Mouse (Mus musculus) CH12.LX (cell line): Measurements from ENCODE around the gene Lsm2. TPM values are rescaled to one million over a fixed set of nuclear protein-coding genes. Genes with fewer than 3 reads are reported as not detected.
"Not testable (repeated sequence)": the region's sequence is repeated elsewhere in the genome, so short reads cannot be mapped to it uniquely, and the experiment has no call there.

ENCODE experiments used
- DNase-seq: peaks from one replicate; pipeline ENCODE4 v3.0.0-alpha.2; 2013; ENCODE audit errors: extremely low read depth
- H3K27ac ChIP-seq: 2 replicates; pipeline ENCODE4 v1.5.1; 2012; ENCODE audit warnings: low read depth, mild to moderate bottlenecking, control low read depth, moderate library complexity; ENCODE audit not compliant: insufficient read depth
- H3K27me3 ChIP-seq: replicated peaks from 2 replicates; pipeline ENCODE3; 2012; ENCODE audit warnings: inconsistent platforms
- H3K36me3 ChIP-seq, 2 experiments: replicated peaks in 1 of 2; 2 replicates each; pipeline versions ENCODE3 to v1.6.1; 2012; ENCODE audit warnings: inconsistent platforms in 1 of 2, low read length in 1 of 2, mild to moderate bottlenecking in 1 of 2, mixed read lengths in 1 of 2, moderate library complexity in 1 of 2; ENCODE audit not compliant: control insufficient read depth in 1 of 2, insufficient read depth in 1 of 2
- H3K4me1 ChIP-seq, 2 experiments: 2 replicates each; pipeline ENCODE4 v1.6.1; 2012; ENCODE audit warnings: inconsistent platforms in 1 of 2, moderate library complexity in 1 of 2; ENCODE audit not compliant: insufficient read depth in 2 of 2, control insufficient read depth in 1 of 2
- H3K4me2 ChIP-seq: 2 replicates; pipeline ENCODE4 v1.6.1; 2012; ENCODE audit warnings: low read depth, mild to moderate bottlenecking, control low read depth; ENCODE audit not compliant: poor library complexity, insufficient read depth, severe bottlenecking
- H3K4me3 ChIP-seq, 3 experiments: fragments of 150-350 bp in 1 of 3; sonication (generic) in 1 of 3; replicated peaks in 1 of 3; 2 replicates each; pipeline versions ENCODE3 to v1.5.1; 2011 to 2012; ENCODE audit warnings: low read depth in 2 of 3, low read length in 2 of 3, mild to moderate bottlenecking in 2 of 3, moderate library complexity in 2 of 3, control low read depth in 1 of 3, improper control_type of control experiment in 1 of 3, inconsistent platforms in 1 of 3, mixed read lengths in 1 of 3; ENCODE audit not compliant: poor library complexity in 1 of 3
- H3K79me2 ChIP-seq: replicated peaks from 2 replicates; pipeline ENCODE4 v1.6.1; 2012; ENCODE audit warnings: mild to moderate bottlenecking, moderate library complexity; ENCODE audit not compliant: control insufficient read depth, poor library complexity, insufficient read depth, severe bottlenecking; ENCODE audit errors: extremely low read depth
- H3K9ac ChIP-seq: 2 replicates; pipeline ENCODE4 v1.6.1; 2012; ENCODE audit warnings: low read depth, mild to moderate bottlenecking, control low read depth, moderate library complexity; ENCODE audit not compliant: insufficient read depth
- H3K9me3 ChIP-seq: replicated peaks from 2 replicates; pipeline ENCODE3; 2012; ENCODE audit warnings: low read length, inconsistent platforms, mixed read lengths
- CHD2 ChIP-seq: IDR thresholded peaks from 2 replicates; pipeline ENCODE4 v1.6.1; 2011; ENCODE audit warnings: low read length, improper control_type of control experiment
- CTCF ChIP-seq, 2 experiments: IDR thresholded peaks in 1 of 2; conservative IDR thresholded peaks in 1 of 2; 2 replicates each; pipeline ENCODE4 v1.5.1; 2011 to 2012; ENCODE audit warnings: low read depth in 2 of 2, low read length in 2 of 2, improper control_type of control experiment in 1 of 2, inconsistent platforms in 1 of 2, mild to moderate bottlenecking in 1 of 2, moderate library complexity in 1 of 2
- E2F4 ChIP-seq: IDR thresholded peaks from 2 replicates; pipeline ENCODE4 v1.6.1; 2011; ENCODE audit warnings: low read depth, low read length, improper control_type of control experiment; ENCODE audit not compliant: insufficient replicate concordance
- ELF1 ChIP-seq: IDR thresholded peaks from 2 replicates; pipeline ENCODE4 v1.6.1; 2014; ENCODE audit warnings: low read depth, mild to moderate bottlenecking, inconsistent platforms, low read length, improper control_type of control experiment
- ETS1 ChIP-seq: conservative IDR thresholded peaks from 2 replicates; pipeline ENCODE4 v1.6.1; 2012; ENCODE audit warnings: low read depth, mild to moderate bottlenecking, inconsistent platforms, low read length, improper control_type of control experiment, moderate library complexity
- GABPA ChIP-seq: IDR thresholded peaks from 2 replicates; pipeline ENCODE4 v1.6.1; 2012; ENCODE audit warnings: low read depth, low read length, improper control_type of control experiment, inconsistent platforms; ENCODE audit not compliant: insufficient replicate concordance
- HCFC1 ChIP-seq: IDR thresholded peaks from 2 replicates; pipeline ENCODE4 v1.6.1; 2012; ENCODE audit warnings: low read depth, mild to moderate bottlenecking, inconsistent platforms, low read length, improper control_type of control experiment
- IRF4 ChIP-seq: IDR thresholded peaks from 2 replicates; pipeline ENCODE4 v1.6.1; 2014; ENCODE audit warnings: low read depth, mild to moderate bottlenecking, inconsistent platforms, low read length, improper control_type of control experiment
- KAT2A ChIP-seq: IDR thresholded peaks from 2 replicates; pipeline ENCODE4 v1.6.1; 2012; ENCODE audit warnings: low read length, improper control_type of control experiment, inconsistent platforms; ENCODE audit not compliant: insufficient replicate concordance
- MAX ChIP-seq: IDR thresholded peaks from 2 replicates; pipeline ENCODE4 v1.6.1; 2011; ENCODE audit warnings: low read length, improper control_type of control experiment
- MXI1 ChIP-seq: IDR thresholded peaks from 2 replicates; pipeline ENCODE4 v1.6.1; 2011; ENCODE audit warnings: mild to moderate bottlenecking, low read depth, low read length, improper control_type of control experiment
- MYC ChIP-seq: IDR thresholded peaks from 2 replicates; pipeline ENCODE4 v1.6.1; 2011; ENCODE audit warnings: low read depth, mild to moderate bottlenecking, improper control_type of control experiment, low read length
- PAX5 ChIP-seq: IDR thresholded peaks from 2 replicates; pipeline ENCODE4 v1.6.1; 2012; ENCODE audit warnings: low read length, inconsistent platforms, mixed read lengths
- POLR2A ChIP-seq: IDR thresholded peaks from 2 replicates; pipeline ENCODE4 v1.6.1; 2011; ENCODE audit warnings: low read depth, mild to moderate bottlenecking, improper control_type of control experiment, low read length
- USF1 ChIP-seq: IDR thresholded peaks from 2 replicates; pipeline ENCODE4 v1.6.1; 2014; ENCODE audit warnings: low read depth, mild to moderate bottlenecking, inconsistent platforms, low read length, improper control_type of control experiment
- ZC3H11A ChIP-seq: IDR thresholded peaks from 2 replicates; pipeline ENCODE4 v1.6.1; 2012; ENCODE audit warnings: low read depth, mild to moderate bottlenecking, inconsistent platforms, low read length, improper control_type of control experiment
- ZMIZ1 ChIP-seq: IDR thresholded peaks from 2 replicates; pipeline ENCODE4 v1.6.1; 2012; ENCODE audit warnings: low read depth, mild to moderate bottlenecking, inconsistent platforms, low read length, improper control_type of control experiment
- ZNF384 ChIP-seq: IDR thresholded peaks from 2 replicates; pipeline ENCODE4 v1.6.1; 2012; ENCODE audit warnings: low read depth, low read length, improper control_type of control experiment, inconsistent platforms
- dilution Hi-C: fragments of 300-500 bp; cut with MboI; formaldehyde crosslinking; loops from 2 replicates; pipeline ENCODE4 v1.14.3; 2020; ENCODE audit warnings: low sequenced_read_pairs; ENCODE audit not compliant: extremely low pct_unique_long_range_greater_than_20kb, extremely low pct_ligation_motif_present
- in situ Hi-C: fragments of 300-500 bp; cut with MboI; formaldehyde crosslinking; loops from 3 replicates; pipeline ENCODE4 v1.14.3; 2019; ENCODE audit warnings: low sequenced_read_pairs, low pct_ligation_motif_present, low pct_unique_long_range_greater_than_20kb, mixed read lengths
- polyA plus RNA-seq: library from polyadenylated mRNA; unstranded; fragments of >175 nt; gene quantifications from 2 replicates; pipeline ENCODE4 v1.2.1, GENCODE M21; 2012; ENCODE audit warnings: low read depth; ENCODE audit not compliant: insufficient read length
- total RNA-seq, 2 experiments: library from RNA; depleted of rRNA; stranded (reverse); fragments of 300-350 nt in 1 of 2; fragments of >200 nt in 1 of 2; gene quantifications; 2 replicates each; pipeline ENCODE4 v1.2.3; 2012 to 2014

The Lsm2 gene
- total and polyA plus RNA-seq, 3 experiments: 104 to 345 (median 135) TPM

- no peak overlapping the region for H3K9ac ChIP-seq
- H3K4me2 ChIP-seq: no peak overlapping the region
- peaks cover 59 to 73% of the 10 kb centered on the region in 2 experiments for H3K36me3 ChIP-seq
- TF ChIP-seq ELF1: no peak
- no peak for TF ChIP-seq ZC3H11A
- TF ChIP-seq USF1: no peak
- TF ChIP-seq POLR2A: no peak
- TF ChIP-seq CHD2: 0 out of 2 replicates have a peak, but pooled peaks have one; percentile 12
- no peak for TF ChIP-seq PAX5
- no peak for TF ChIP-seq CTCF (conservative IDR thresholded peaks at IDR 0.05 in 1 of 2, IDR thresholded peaks at IDR 0.05 in 1 of 2; ENCODE audit: low read depth in 2 of 2, low read length in 2 of 2)
- TF ChIP-seq MAX: no peak
- TF ChIP-seq ZMIZ1: peak; percentile 33; the same call in 1 of the 2 replicates
- TF ChIP-seq IRF4: no peak
- no peak for TF ChIP-seq GABPA
- TF ChIP-seq MXI1: no peak
- TF ChIP-seq HCFC1: no peak
- no peak for TF ChIP-seq ZNF384
- no peak for TF ChIP-seq KAT2A
- TF ChIP-seq MYC: no peak
- no peak for TF ChIP-seq ETS1
- no peak for TF ChIP-seq E2F4
- dilution Hi-C loops (no loop called here), in situ Hi-C loops (no loop called here)
- peaks cover 34% of the 10 kb centered on the region for H3K9me3 ChIP-seq
- no peak overlapping the region; the same call in 1 of the 2 replicates for H3K27ac ChIP-seq
- peaks cover 1 to 2% of the 10 kb centered on the region in 2 experiments; a peak in 1 of 4 replicates for H3K4me1 ChIP-seq
- H3K4me3 ChIP-seq: no peak overlapping the region
- H3K79me2 ChIP-seq: no peaks in the 10 kb centered on the region
- DNase-seq: no peak
- H3K27me3 ChIP-seq: no peaks in the 10 kb centered on the region
Observed at GRCm38 (mm10) chr17:34994751-34995150, 13.1 kb downstream of the Lsm2 start.

GRCm38 (mm10) chr17:34995192-34995591 is 13.5 kb downstream of the Lsm2 start:
- dilution Hi-C loops, H3K27ac ChIP-seq, DNase-seq, H3K4me3 ChIP-seq, H3K79me2 ChIP-seq, H3K27me3 ChIP-seq, H3K9ac ChIP-seq, H3K4me1 ChIP-seq, in situ Hi-C loops, H3K4me2 ChIP-seq: not testable (repeated sequence)
- Histone ChIP-seq H3K36me3 (peaks cover 58 to 72% of the 10 kb centered on the region in 2 experiments), H3K9me3 (peaks cover 36% of the 10 kb centered on the region)
